Mouse (Mus musculus): Measurements from ENCODE around the gene Nedd9. TPM values are rescaled to one million over a fixed set of nuclear protein-coding genes. Genes with fewer than 3 reads are reported as not detected.
"Not testable (repeated sequence)": the region's sequence is repeated elsewhere in the genome, so short reads cannot be mapped to it uniquely, and the experiment has no call there.

The Nedd9 gene
- polyA plus RNA-seq, 1 experiment from 2014 or later, result 28.5 TPM

GRCm38 (mm10) chr13:41295886-41296285 lies 191.3 kb downstream of the Nedd9 start:
- Histone ChIP-seq H3K27ac (no peak overlapping the region), H3K27me3 (no peaks in the 10 kb centered on the region), H3K36me3 (no peaks in the 10 kb centered on the region), H3K4me3 (no peak overlapping the region), H3K9ac (no peak overlapping the region), H3K4me1 (no peaks in the 10 kb centered on the region), H3K4me2 (replicated peaks) (no peak overlapping the region), H3K9me3 (no peaks in the 10 kb centered on the region)
- WGBS, result 70% methylated on average over 6 of the region's 6 CpGs
- ATAC-seq (ENCODE audit: low FRiP score, low read depth), result no peak

- Histone ChIP-seq H3K27me3 (no peaks in the 10 kb centered on the region), H3K9me3 (no peaks in the 10 kb centered on the region), H3K36me3 (no peaks in the 10 kb centered on the region), H3K9ac (no peak overlapping the region), H3K4me3 (no peak overlapping the region), H3K4me2 (replicated peaks) (no peak overlapping the region), H3K4me1 (no peaks in the 10 kb centered on the region), H3K27ac (no peak overlapping the region)
- 71% methylated on average over 5 of the region's 5 CpGs for WGBS
- ATAC-seq (ENCODE audit: low FRiP score, low read depth), result no peak
Observed at GRCm38 (mm10) chr13:41293595-41293994, 193.6 kb downstream of the Nedd9 start.

- WGBS, result 84% methylated on average over 4 of the region's 4 CpGs
- Histone ChIP-seq H3K9ac (no peak overlapping the region), H3K36me3 (no peaks in the 10 kb centered on the region), H3K4me3 (no peak overlapping the region), H3K4me2 (replicated peaks) (no peak overlapping the region), H3K27me3 (no peaks in the 10 kb centered on the region), H3K9me3 (no peaks in the 10 kb centered on the region), H3K27ac (no peak overlapping the region), H3K4me1 (no peaks in the 10 kb centered on the region)
- no peak for ATAC-seq (ENCODE audit: low FRiP score, low read depth)
Observed at GRCm38 (mm10) chr13:41291466-41291974, 195.6 kb downstream of the Nedd9 start.

GRCm38 (mm10) chr13:41286285-41286684 lies 200.9 kb downstream of the Nedd9 start:
- Histone ChIP-seq H3K4me1 (no peaks in the 10 kb centered on the region), H3K4me3 (no peak overlapping the region), H3K9me3 (no peaks in the 10 kb centered on the region), H3K27ac (no peak overlapping the region), H3K4me2 (replicated peaks) (no peak overlapping the region), H3K27me3 (no peaks in the 10 kb centered on the region), H3K36me3 (no peaks in the 10 kb centered on the region), H3K9ac (no peak overlapping the region)
- no peak for ATAC-seq (ENCODE audit: low FRiP score, low read depth)
- 88% methylated on average over 3 of the region's 3 CpGs for WGBS

GRCm38 (mm10) chr13:41285448-41285847 lies 201.7 kb downstream of the Nedd9 start:
- Histone ChIP-seq H3K4me3 (no peak overlapping the region), H3K27me3 (no peaks in the 10 kb centered on the region), H3K27ac (no peak overlapping the region), H3K4me2 (replicated peaks) (no peak overlapping the region), H3K36me3 (no peaks in the 10 kb centered on the region), H3K4me1 (no peaks in the 10 kb centered on the region), H3K9me3 (no peaks in the 10 kb centered on the region), H3K9ac (no peak overlapping the region)
- no peak for ATAC-seq (ENCODE audit: low FRiP score, low read depth)
- WGBS, result 64% methylated on average over 4 of the region's 4 CpGs

GRCm38 (mm10) chr13:41283256-41283655 lies 203.9 kb downstream of the Nedd9 start:
- Histone ChIP-seq H3K4me2 (replicated peaks) (no peak overlapping the region), H3K9ac (no peak overlapping the region), H3K27me3 (no peaks in the 10 kb centered on the region), H3K36me3 (no peaks in the 10 kb centered on the region), H3K4me1 (no peaks in the 10 kb centered on the region; the same call in 1 of the 2 replicates), H3K9me3 (no peaks in the 10 kb centered on the region), H3K27ac (no peak overlapping the region), H3K4me3 (no peak overlapping the region)
- WGBS, result 26% methylated on average over 5 of the region's 5 CpGs
- no peak for ATAC-seq (ENCODE audit: low FRiP score, low read depth)

- Histone ChIP-seq H3K4me3 (no peak overlapping the region), H3K27me3 (no peaks in the 10 kb centered on the region), H3K36me3 (peaks cover 5% of the 10 kb centered on the region; the same call in 1 of the 2 replicates), H3K4me2 (replicated peaks) (no peak overlapping the region), H3K9ac (no peak overlapping the region), H3K9me3 (no peaks in the 10 kb centered on the region), H3K27ac (no peak overlapping the region), H3K4me1 (no peaks in the 10 kb centered on the region; the same call in 1 of the 2 replicates)
- ATAC-seq (ENCODE audit: low FRiP score, low read depth), result no peak
- WGBS, result 58% methylated on average over 5 of the region's 5 CpGs
Observed at GRCm38 (mm10) chr13:41280696-41281095, 206.5 kb downstream of the Nedd9 start.

GRCm38 (mm10) chr13:41273927-41274650 lies 213.1 kb downstream of the Nedd9 start, which contains the start of gene Gm17364:
TSS of gene Gm17364 (minus strand) at chr13:41273977.
- Histone ChIP-seq H3K4me3 (no peak within 1 kb of the TSS), H3K27ac (no peak within 1 kb of the TSS)
- WGBS, result 92% methylated on average over 10 of the region's 10 CpGs

GRCm38 (mm10) chr13:41267827-41268408 lies 219.2 kb downstream of the Nedd9 start:
- H3K9me3 ChIP-seq, result 0 out of 2 replicates have a peak, but pooled peaks cover 5% of the 10 kb centered on the region
- no peak overlapping the region for H3K4me3 ChIP-seq
- no peaks in the 10 kb centered on the region for H3K4me1 ChIP-seq
- no peaks in the 10 kb centered on the region for H3K27me3 ChIP-seq
- H3K27ac ChIP-seq, result no peak overlapping the region
- peaks cover 4% of the 10 kb centered on the region; the same call in 1 of the 2 replicates for H3K36me3 ChIP-seq
- H3K9ac ChIP-seq, result no peak overlapping the region
- no peak overlapping the region for H3K4me2 ChIP-seq (replicated peaks)
- 54% methylated on average over 7 of the region's 7 CpGs for WGBS
- ATAC-seq (ENCODE audit: low FRiP score, low read depth), result no peak

More at GRCm38 (mm10) chr13:41273927-41274650, 213.1 kb downstream of the Nedd9 start, which contains the start of gene Gm17364:
- Histone ChIP-seq H3K4me1 (no peaks in the 10 kb centered on the region), H3K9me3 (no peaks in the 10 kb centered on the region), H3K4me2 (replicated peaks) (no peak within 1 kb of the TSS), H3K36me3 (peaks cover 15% of the 10 kb centered on the region), H3K9ac (no peak within 1 kb of the TSS), H3K27me3 (no peaks in the 10 kb centered on the region)
- no peak for ATAC-seq (ENCODE audit: low FRiP score, low read depth)

- H3K4me3 ChIP-seq, result no peak overlapping the region
- no peaks in the 10 kb centered on the region for H3K36me3 ChIP-seq
- no peak overlapping the region for H3K4me2 ChIP-seq (replicated peaks)
- H3K4me1 ChIP-seq, result no peaks in the 10 kb centered on the region
- no peak overlapping the region for H3K27ac ChIP-seq
- no peaks in the 10 kb centered on the region for H3K27me3 ChIP-seq
- H3K9me3 ChIP-seq, result 0 out of 2 replicates have a peak, but pooled peaks cover 5% of the 10 kb centered on the region
- 73% methylated on average over 5 of the region's 5 CpGs for WGBS
- ATAC-seq (ENCODE audit: low FRiP score, low read depth), result no peak
- no peak overlapping the region for H3K9ac ChIP-seq
Observed at GRCm38 (mm10) chr13:41263304-41264006, 223.7 kb downstream of the Nedd9 start.

GRCm38 (mm10) chr13:41261617-41262016 lies 225.5 kb downstream of the Nedd9 start:
- ATAC-seq (ENCODE audit: low FRiP score, low read depth); H3K36me3 ChIP-seq; H3K27me3 ChIP-seq; H3K4me3 ChIP-seq; H3K9ac ChIP-seq; H3K27ac ChIP-seq; H3K9me3 ChIP-seq; H3K4me2 ChIP-seq (replicated peaks); H3K4me1 ChIP-seq: not testable (repeated sequence)
- 93% methylated on average over 8 of the region's 8 CpGs for WGBS
